In genomic region chr16:91140457-91140856, GRCm38 (mm10) we compare ENCODE assay signal across 10 mouse cellular contexts. TPM values are rescaled to one million over a fixed set of nuclear protein-coding genes. Genes with fewer than 3 reads are reported as not detected.
DNase-seq lines count a peak whose midpoint lies in the region; ATAC-seq lines count a peak whose summit lies in the region.
"Had no signal": no experiment of that assay in that cellular context is flagged by ENCODE, and none has a peak within 500 bp of the region (broad histone marks: within the 10 kb centered on the region; RNA-seq: fewer than 3 reads in every experiment).

No protein-coding gene starts in this region.

- H3K4me1 ChIP-seq in forebrain, embryonic 11.5 days (replicated peaks; ENCODE audit: control insufficient read depth, insufficient read depth, low read length), result peaks cover 13% of the 10 kb centered on the region
- peaks cover 17% of the 10 kb centered on the region for H3K4me1 ChIP-seq in limb, embryonic 10.5 days
- peaks cover 18% of the 10 kb centered on the region for H3K4me1 ChIP-seq in neural tube, embryonic 13.5 days (replicated peaks)

- intact Hi-C loops in left cerebral cortex, postnatal 14 days (cut with DNase I), result no loop called here

- H3K4me2 ChIP-seq in forebrain, embryonic 11.5 days (ENCODE audit: low read depth, low read length, severe bottlenecking), result peak overlapping the region; percentile 40
- H3K4me2 ChIP-seq in neural tube, embryonic 13.5 days, result no peak overlapping the region

- H3K27me3 ChIP-seq in forebrain, embryonic 11.5 days (ENCODE audit: control insufficient read depth, insufficient read depth, low read length), result peaks cover 5% of the 10 kb centered on the region; the same call in 1 of the 2 replicates
- peaks cover 54% of the 10 kb centered on the region for H3K27me3 ChIP-seq in limb, embryonic 10.5 days (ENCODE audit: low read depth, poor library complexity, severe bottlenecking)
- peaks cover 97% of the 10 kb centered on the region for H3K27me3 ChIP-seq in neural tube, embryonic 13.5 days

- no peaks in the 10 kb centered on the region for H3K36me3 ChIP-seq in forebrain, embryonic 11.5 days (ENCODE audit: control insufficient read depth, insufficient read depth, low read length)
- no peaks in the 10 kb centered on the region for H3K36me3 ChIP-seq in limb, embryonic 10.5 days
- no peaks in the 10 kb centered on the region for H3K36me3 ChIP-seq in neural tube, embryonic 13.5 days

- no peak overlapping the region for H3K4me3 ChIP-seq in forebrain, embryonic 11.5 days (ENCODE audit: low read depth, low read length)
- H3K4me3 ChIP-seq in limb, embryonic 10.5 days, result no peak overlapping the region
- no peak overlapping the region for H3K4me3 ChIP-seq in neural tube, embryonic 13.5 days

- no peak overlapping the region for H3K9ac ChIP-seq in forebrain, embryonic 11.5 days (ENCODE audit: low read length)
- no peak overlapping the region for H3K9ac ChIP-seq in neural tube, embryonic 13.5 days

- WGBS in forebrain, embryonic 11.5 days, result 4% methylated on average over 10 of the region's 10 CpGs
- WGBS in limb, embryonic 10.5 days, result 21% methylated on average over 10 of the region's 10 CpGs
- 5% methylated on average over 10 of the region's 10 CpGs for WGBS in neural tube, embryonic 13.5 days

- peak; percentile 96 for ATAC-seq in forebrain, embryonic 11.5 days (replicated peaks; ENCODE audit: low FRiP score)
- ATAC-seq in neural tube, embryonic 13.5 days (ENCODE audit: low read depth), result peak; percentile 90
- ATAC-seq in erythroblast, adult 5-6 weeks (replicated peaks; ENCODE audit: low FRiP score, poor library complexity, severe bottlenecking), result no peak

- peaks cover 13% of the 10 kb centered on the region for H3K9me3 ChIP-seq in forebrain, embryonic 11.5 days (ENCODE audit: control insufficient read depth, low read length)
- no peaks in the 10 kb centered on the region for H3K9me3 ChIP-seq in limb, embryonic 10.5 days (replicated peaks)
- H3K9me3 ChIP-seq in neural tube, embryonic 13.5 days, result peaks cover 18% of the 10 kb centered on the region; the same call in 1 of the 2 replicates

- H3K27ac ChIP-seq in forebrain, embryonic 11.5 days (ENCODE audit: low read depth, low read length), result peak overlapping the region; percentile 97
- no peak overlapping the region for H3K27ac ChIP-seq in limb, embryonic 10.5 days
- H3K27ac ChIP-seq in neural tube, embryonic 13.5 days (replicated peaks), result no peak overlapping the region

- DNase-seq in embryo, embryonic 10 days (ENCODE audit: low spot score), result peak; percentile 58
- no peak for DNase-seq in embryo, embryonic 9.5 days (ENCODE audit: extremely low spot score)
- peak; percentile 82 for DNase-seq in forebrain, embryonic 11.5 days (ENCODE audit: low spot score)
- DNase-seq in limb, embryonic 10.5 days (ENCODE audit: low spot score), result peak; percentile 34
- no peak for DNase-seq in left cerebral cortex, postnatal 14 days (ENCODE audit: low spot score in 2 of 2)
- DNase-seq in testis, postnatal 10 days (ENCODE audit: low spot score), result no peak
- DNase-seq: layer of hippocampus, postnatal 36 days had no signal

RNA-seq across cellular contexts. Expression of gene 4932438H23Rik, which starts 45.5 kb away (rescaled TPM):
- polyA plus RNA-seq in forebrain, embryonic 11.5 days (2014; fragmentation: Nextera tagmentation; extraction: Ambion mirVana), result 0.17 TPM in 1 of 2 replicates, not detected in the other
- polyA plus RNA-seq in limb, embryonic 10.5 days (2016; fragmentation: Nextera tagmentation; extraction: Ambion mirVana), result not detected in 2 replicates
- 0.47 TPM in 1 of 2 replicates, not detected in the other for polyA plus RNA-seq in neural tube, embryonic 13.5 days (2015; fragmentation: Nextera tagmentation; extraction: Ambion mirVana)
- 1 to 10 TPM in 1 of 2 experiments, under 1 TPM in 1; 0.70 to 1.1 TPM for total RNA-seq in left cerebral cortex, postnatal 14 days (2021)
- total RNA-seq in erythroblast, adult 5-6 weeks (2015; ENCODE audit: low replicate concordance), result not detected in 2 replicates
- not detected in 2 replicates for total RNA-seq in erythroblast, adult 5-6 weeks (2017; ENCODE audit: low replicate concordance)
- polyA plus RNA-seq: intestine, embryonic 14.5 days had no signal

Comparison
In these comparisons a context has a peak if more than half of its experiments do, and no peak if none do; other contexts are left out.
1. DNase-seq: peak in embryo, embryonic 10 days (single experiment), forebrain, embryonic 11.5 days (single experiment) and limb, embryonic 10.5 days (single experiment); none in embryo, embryonic 9.5 days (single experiment), left cerebral cortex, postnatal 14 days (0 of 2) and testis, postnatal 10 days (single experiment).